Mouse (Mus musculus): ENCODE results near the gene Mydgf. TPM values are rescaled to one million over a fixed set of nuclear protein-coding genes. Genes with fewer than 3 reads are reported as not detected.
A peak's percentile ranks its signal among the peaks of the same experiment; 100 is the strongest.

The Mydgf gene
- total and polyA plus RNA-seq, 3 experiments: 61.1 to 101 (median 85.5) TPM

DNA sequence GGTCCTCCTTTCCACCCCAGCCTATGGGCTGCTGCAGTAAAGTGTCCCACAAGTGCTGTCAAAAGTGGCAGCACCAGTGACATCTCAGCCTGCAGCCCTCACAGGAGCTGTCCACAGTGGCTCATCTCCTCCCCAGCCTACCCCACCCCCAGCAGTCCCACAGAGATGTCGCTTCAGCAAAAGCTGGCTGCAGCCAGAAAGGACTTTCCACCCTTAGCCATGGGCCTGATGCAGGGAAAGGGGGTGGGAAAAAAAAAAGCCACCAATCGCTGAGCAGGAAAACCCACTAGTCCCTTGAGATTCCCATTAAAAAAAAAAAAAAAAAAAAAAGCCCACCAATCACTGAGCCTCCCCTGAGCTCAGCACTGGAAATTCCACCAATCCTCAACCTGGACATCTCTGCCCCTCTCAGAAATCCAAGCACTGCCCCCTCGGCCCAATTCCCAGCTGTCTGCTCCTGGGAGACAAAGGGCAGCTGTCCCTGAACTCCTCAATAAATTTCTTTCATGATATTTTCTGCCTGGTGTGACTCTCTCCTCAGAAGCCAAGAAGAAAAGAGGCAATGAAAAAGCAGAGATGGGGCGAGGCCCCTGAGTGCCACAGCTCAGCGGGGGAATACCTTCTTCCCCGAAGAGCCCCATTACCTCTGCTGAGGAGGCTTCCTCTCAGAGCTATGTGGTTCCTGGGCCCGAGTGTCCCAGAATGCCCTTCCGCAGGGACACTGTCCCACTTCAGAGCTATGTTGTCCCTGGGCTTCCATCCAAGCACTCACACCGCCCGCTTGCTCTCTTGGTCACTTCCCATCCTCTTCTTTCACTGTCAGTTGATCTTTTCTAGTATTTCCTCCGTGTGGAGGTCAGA is 1.8 kb upstream of the Mydgf start:
- H3K36me3 ChIP-seq (replicated peaks in 1 of 2; ENCODE audit: control insufficient read depth in 1 of 2, insufficient read depth in 1 of 2, low read length in 1 of 2): peaks cover 52 to 77% of the 10 kb centered on the region in 2 experiments
- H3K27ac ChIP-seq (ENCODE audit: insufficient read depth, low read depth): no peak overlapping the region
- H3K4me3 ChIP-seq (replicated peaks in 1 of 3; ENCODE audit: low read depth in 2 of 3, low read length in 2 of 3, poor library complexity in 1 of 3): no peak overlapping the region
- peaks cover 8 to 30% of the 10 kb centered on the region in 2 experiments for H3K4me1 ChIP-seq (ENCODE audit: control insufficient read depth in 1 of 2, insufficient read depth in 2 of 2)
- H3K9me3 ChIP-seq (replicated peaks; ENCODE audit: low read length): no peaks in the 10 kb centered on the region
- DNase-seq (ENCODE audit: extremely low read depth): no peak
- dilution Hi-C loops (cut with MboI; ENCODE audit: extremely low pct_ligation_motif_present, extremely low pct_unique_long_range_greater_than_20kb, low sequenced_read_pairs) (no loop called here), in situ Hi-C loops (cut with MboI; ENCODE audit: low pct_ligation_motif_present, low pct_unique_long_range_greater_than_20kb, low sequenced_read_pairs) (no loop called here)
- H3K27me3 ChIP-seq (replicated peaks): no peaks in the 10 kb centered on the region
- TF ChIP-seq ZNF384 (IDR thresholded peaks at IDR 0.05; ENCODE audit: low read depth, low read length) (peak; percentile 55), MAZ (IDR thresholded peaks at IDR 0.05; ENCODE audit: low read depth, low read length) (no peak), POLR2AphosphoS2 (IDR thresholded peaks at IDR 0.05; ENCODE audit: low read depth, low read length) (peak; percentile 53; the same call in 1 of the 2 replicates)
- H3K9ac ChIP-seq (ENCODE audit: insufficient read depth, low read depth): no peak overlapping the region
- H3K4me2 ChIP-seq (ENCODE audit: insufficient read depth, low read depth, poor library complexity, severe bottlenecking): no peak overlapping the region
- H3K79me2 ChIP-seq (replicated peaks; ENCODE audit: control insufficient read depth, extremely low read depth, insufficient read depth, poor library complexity, severe bottlenecking): peaks cover 17% of the 10 kb centered on the region

DNA sequence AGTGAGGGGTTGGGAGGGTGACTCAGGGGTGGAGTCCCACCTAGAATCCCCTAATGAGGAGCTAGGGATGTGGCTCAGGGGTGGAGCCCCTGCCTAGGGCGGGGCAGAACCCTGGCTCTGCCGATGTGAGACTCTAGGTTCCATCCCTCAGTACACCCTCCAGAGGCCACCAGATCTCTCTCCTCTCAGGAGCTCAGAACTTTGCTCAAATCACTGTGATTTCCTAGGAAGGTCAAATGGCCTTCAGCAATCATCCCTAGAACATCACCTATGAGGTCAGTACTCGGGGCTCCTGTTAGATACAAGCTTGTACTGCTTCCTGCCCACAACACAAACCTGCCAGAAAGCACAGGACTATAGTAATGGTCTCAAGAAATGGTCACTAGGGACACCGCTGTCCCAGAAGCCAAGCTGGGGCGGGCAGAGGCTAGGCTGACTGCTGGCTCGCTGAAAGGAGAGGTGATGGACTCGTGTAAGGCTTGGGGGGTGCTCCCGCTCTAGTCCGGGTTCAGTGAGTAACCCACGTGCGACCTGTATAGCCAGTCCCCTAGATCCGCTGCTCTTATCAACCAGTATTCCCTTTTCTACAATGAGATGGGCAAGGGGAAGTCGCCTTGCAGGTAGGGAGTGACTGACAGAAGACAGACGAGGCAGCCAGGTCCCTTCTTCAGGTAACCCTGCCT is 604 bp downstream of the Mydgf start:
- peak overlapping the region; percentile 97 to 100 (median 98) for H3K4me3 ChIP-seq (replicated peaks in 1 of 3; ENCODE audit: low read depth in 2 of 3, low read length in 2 of 3, poor library complexity in 1 of 3)
- peak; percentile 61 for DNase-seq (ENCODE audit: extremely low read depth)
- dilution Hi-C loops (cut with MboI; ENCODE audit: extremely low pct_ligation_motif_present, extremely low pct_unique_long_range_greater_than_20kb, low sequenced_read_pairs): no loop called here
- H3K4me1 ChIP-seq (ENCODE audit: control insufficient read depth in 1 of 2, insufficient read depth in 2 of 2): peaks cover 8 to 30% of the 10 kb centered on the region in 2 experiments
- H3K9ac ChIP-seq (ENCODE audit: insufficient read depth, low read depth): peak overlapping the region; percentile 74
- H3K4me2 ChIP-seq (ENCODE audit: insufficient read depth, low read depth, poor library complexity, severe bottlenecking): peak overlapping the region; percentile 29
- TF ChIP-seq ZMIZ1 (IDR thresholded peaks at IDR 0.05; ENCODE audit: low read depth, low read length) (peak; percentile 49; the same call in 1 of the 2 replicates), MXI1 (IDR thresholded peaks at IDR 0.05; ENCODE audit: low read depth, low read length) (peak; percentile 92; the same call in 1 of the 2 replicates), TBP (conservative IDR thresholded peaks at IDR 0.05; ENCODE audit: low read depth, low read length) (0 out of 2 replicates have a peak, but pooled peaks have one; percentile 51), MYC (IDR thresholded peaks at IDR 0.05; ENCODE audit: low read depth, low read length) (peak; percentile 74; the same call in 1 of the 2 replicates), NELFE (IDR thresholded peaks at IDR 0.05; ENCODE audit: low read depth, low read length) (peak; percentile 63), USF2 (conservative IDR thresholded peaks at IDR 0.05; ENCODE audit: low read depth, low read length) (no peak), POLR2A (IDR thresholded peaks at IDR 0.05; ENCODE audit: low read depth, low read length) (peak; percentile 68), BHLHE40 (IDR thresholded peaks at IDR 0.05; ENCODE audit: low read depth, low read length) (no peak)
- H3K79me2 ChIP-seq (replicated peaks; ENCODE audit: control insufficient read depth, extremely low read depth, insufficient read depth, poor library complexity, severe bottlenecking): peaks cover 17% of the 10 kb centered on the region
- peak overlapping the region; percentile 62 for H3K27ac ChIP-seq (ENCODE audit: insufficient read depth, low read depth)
- H3K36me3 ChIP-seq (replicated peaks in 1 of 2; ENCODE audit: control insufficient read depth in 1 of 2, insufficient read depth in 1 of 2, low read length in 1 of 2): peaks cover 55 to 75% of the 10 kb centered on the region in 2 experiments
- H3K27me3 ChIP-seq (replicated peaks): no peaks in the 10 kb centered on the region
- in situ Hi-C loops (cut with MboI; ENCODE audit: low pct_ligation_motif_present, low pct_unique_long_range_greater_than_20kb, low sequenced_read_pairs): no loop called here
- no peaks in the 10 kb centered on the region for H3K9me3 ChIP-seq (replicated peaks; ENCODE audit: low read length)

All from CH12.LX (cell line).